Mouse (Mus musculus) v-Abl transformed pro-B cells (cell line): ENCODE results near the gene Olfr911-ps1.

ENCODE experiments used
- in situ Hi-C, 2 experiments: fragments of 400-800 bp; cut with MboI; formaldehyde crosslinking; loops; one replicate each; pipeline ENCODE4 v1.15.1; 2025; ENCODE audit not compliant: unreplicated experiment in 2 of 2

The Olfr911-ps1 gene

GRCm38 (mm10) chr9:38521280-38521679 lies at the start of gene Olfr911-ps1:
TSS of gene Olfr911-ps1 (plus strand) at chr9:38521580.
- in situ Hi-C loops: no loop called here

- in situ Hi-C loops: no loop called here
These were observed 34.6 kb upstream of the Olfr911-ps1 start, which contains the start of gene Olfr906 for GRCm38 (mm10) chr9:38486785-38487184. TSS of gene Olfr906 (plus strand) at chr9:38487085.

GRCm38 (mm10) chr9:38495501-38495900 lies 25.9 kb upstream of the Olfr911-ps1 start, which contains the start of gene Olfr907:
TSS of gene Olfr907 (plus strand) at chr9:38495801.
- in situ Hi-C loops: no loop called here

- in situ Hi-C loops: no loop called here
These were observed 9.0 kb upstream of the Olfr911-ps1 start for GRCm38 (mm10) chr9:38512353-38512752.

GRCm38 (mm10) chr9:38537549-38537948 lies 16.2 kb downstream of the Olfr911-ps1 start, which contains the start of gene Olfr910:
TSS of gene Olfr910 (plus strand) at chr9:38537849.
- in situ Hi-C loops: no loop called here
